Mouse (Mus musculus): ENCODE results near the gene Slc1a4.

Slc1a4 gene

GRCm38 (mm10) chr11:20325073-20325694 lies 7.3 kb downstream of the Slc1a4 start:
- no peak for DNase-seq (ENCODE audit: low read depth, low spot score)

- DNase-seq (ENCODE audit: low read depth, low spot score): no peak
Measured at GRCm38 (mm10) chr11:20324006-20324405, 8.5 kb downstream of the Slc1a4 start.

- DNase-seq (ENCODE audit: low read depth, low spot score): no peak
Measured at GRCm38 (mm10) chr11:20322366-20322765, 10.1 kb downstream of the Slc1a4 start.

- DNase-seq (ENCODE audit: low read depth, low spot score): no peak
Measured at GRCm38 (mm10) chr11:20320661-20321060, 11.9 kb downstream of the Slc1a4 start.

- DNase-seq (ENCODE audit: low read depth, low spot score): no peak
Measured at GRCm38 (mm10) chr11:20318659-20319454, 13.7 kb downstream of the Slc1a4 start.

- DNase-seq (ENCODE audit: low read depth, low spot score): no peak
Measured at GRCm38 (mm10) chr11:20313576-20313975, 18.9 kb downstream of the Slc1a4 start.

GRCm38 (mm10) chr11:20309044-20309443 lies 23.5 kb downstream of the Slc1a4 start:
- no peak for DNase-seq (ENCODE audit: low read depth, low spot score)

GRCm38 (mm10) chr11:20307409-20307808 lies 25.1 kb downstream of the Slc1a4 start:
- DNase-seq (ENCODE audit: low read depth, low spot score): no peak

GRCm38 (mm10) chr11:20305641-20306040 lies 26.9 kb downstream of the Slc1a4 start:
- no peak for DNase-seq (ENCODE audit: low read depth, low spot score)

- no peak for DNase-seq (ENCODE audit: low read depth, low spot score)
Measured at GRCm38 (mm10) chr11:20304341-20304740, 28.2 kb downstream of the Slc1a4 start.

GRCm38 (mm10) chr11:20301332-20301731 lies 31.2 kb downstream of the Slc1a4 start:
- DNase-seq (ENCODE audit: low read depth, low spot score): no peak

- DNase-seq (ENCODE audit: low read depth, low spot score): no peak
Measured at GRCm38 (mm10) chr11:20300850-20301249, 31.7 kb downstream of the Slc1a4 start.

- DNase-seq (ENCODE audit: low read depth, low spot score): no peak
Measured at GRCm38 (mm10) chr11:20299900-20300299, 32.6 kb downstream of the Slc1a4 start.

- no peak for DNase-seq (ENCODE audit: low read depth, low spot score)
Measured at GRCm38 (mm10) chr11:20284463-20284862, 48.0 kb downstream of the Slc1a4 start.

GRCm38 (mm10) chr11:20282601-20283219 lies 49.8 kb downstream of the Slc1a4 start:
- no peak for DNase-seq (ENCODE audit: low read depth, low spot score)

- DNase-seq (ENCODE audit: low read depth, low spot score): no peak
Measured at GRCm38 (mm10) chr11:20280982-20281381, 51.5 kb downstream of the Slc1a4 start.

- DNase-seq (ENCODE audit: low read depth, low spot score): no peak
Measured at GRCm38 (mm10) chr11:20278702-20279101, 53.8 kb downstream of the Slc1a4 start.

GRCm38 (mm10) chr11:20277106-20277505 lies 55.4 kb downstream of the Slc1a4 start:
- DNase-seq (ENCODE audit: low read depth, low spot score): no peak

- DNase-seq (ENCODE audit: low read depth, low spot score): no peak
Measured at GRCm38 (mm10) chr11:20275974-20276373, 56.5 kb downstream of the Slc1a4 start.

- no peak for DNase-seq (ENCODE audit: low read depth, low spot score)
Measured at GRCm38 (mm10) chr11:20269885-20270284, 62.6 kb downstream of the Slc1a4 start.

GRCm38 (mm10) chr11:20262628-20263380 lies 69.7 kb downstream of the Slc1a4 start:
- DNase-seq (ENCODE audit: low read depth, low spot score): no peak

- DNase-seq (ENCODE audit: low read depth, low spot score): no peak
Measured at GRCm38 (mm10) chr11:20254791-20255190, 77.7 kb downstream of the Slc1a4 start.
